Mouse (Mus musculus) megakaryocyte, embryonic 14.5 days (primary cell): ENCODE measurements around the gene Sin3b. TPM values are rescaled to one million over a fixed set of nuclear protein-coding genes. Genes with fewer than 3 reads are reported as not detected.

Experiments
- H3K27me3 ChIP-seq: replicated peaks from 2 replicates; pipeline ENCODE3; 2012; ENCODE audit warnings: inconsistent platforms
- H3K36me3 ChIP-seq: replicated peaks from 2 replicates; pipeline ENCODE3; 2012; ENCODE audit warnings: low read length, inconsistent platforms, mixed read lengths
- H3K4me1 ChIP-seq: 2 replicates; pipeline ENCODE4 v1.6.1; 2012; ENCODE audit warnings: inconsistent platforms
- H3K4me3 ChIP-seq: replicated peaks from 2 replicates; pipeline ENCODE3; 2012; ENCODE audit warnings: moderate library complexity, mild to moderate bottlenecking, inconsistent platforms
- H3K9me3 ChIP-seq: 2 replicates; pipeline ENCODE4 v1.6.1; 2012; ENCODE audit warnings: inconsistent platforms
- FLI1 ChIP-seq: IDR thresholded peaks from 2 replicates; pipeline ENCODE4 v1.6.1; 2012; ENCODE audit warnings: low read length, inconsistent platforms, mixed read lengths
- GATA1 ChIP-seq: IDR thresholded peaks from 3 replicates; pipeline ENCODE4 v1.6.1; 2012; ENCODE audit warnings: mixed read lengths, low read length, inconsistent platforms, borderline replicate concordance
- polyA plus RNA-seq: library from polyadenylated mRNA; stranded (reverse); fragments of >175 nt; gene quantifications from 2 replicates; pipeline ENCODE4 v1.2.3, GENCODE M21; 2012; ENCODE audit warnings: low replicate concordance; ENCODE audit not compliant: insufficient read depth

Gene Sin3b
- polyA plus RNA-seq, 1 experiment, result 104 TPM

GRCm38 (mm10) chr8:72698349-72698926 lies 24.6 kb upstream of the Sin3b start:
- 0 out of 2 replicates have a peak, but pooled peaks cover 9% of the 10 kb centered on the region for H3K9me3 ChIP-seq
- TF ChIP-seq GATA1, result no peak
- TF ChIP-seq FLI1, result no peak
- H3K4me3 ChIP-seq, result peak overlapping the region; percentile 65

GRCm38 (mm10) chr8:72712569-72712968 lies 10.5 kb upstream of the Sin3b start:
- H3K36me3 ChIP-seq, result no peaks in the 10 kb centered on the region
- no peak for TF ChIP-seq GATA1
- TF ChIP-seq FLI1, result no peak
- H3K9me3 ChIP-seq, result no peaks in the 10 kb centered on the region
- H3K4me3 ChIP-seq, result no peak overlapping the region
- peaks cover 66% of the 10 kb centered on the region for H3K4me1 ChIP-seq
- peaks cover 5% of the 10 kb centered on the region for H3K27me3 ChIP-seq

More at GRCm38 (mm10) chr8:72698349-72698926, 24.6 kb upstream of the Sin3b start:
- Histone ChIP-seq H3K4me1 (peaks cover 12% of the 10 kb centered on the region; the same call in 1 of the 2 replicates), H3K27me3 (peaks cover 8% of the 10 kb centered on the region), H3K36me3 (no peaks in the 10 kb centered on the region)

- peaks cover 68% of the 10 kb centered on the region for H3K4me1 ChIP-seq
- no peaks in the 10 kb centered on the region for H3K36me3 ChIP-seq
- H3K27me3 ChIP-seq, result no peaks in the 10 kb centered on the region
- H3K9me3 ChIP-seq, result no peaks in the 10 kb centered on the region
- no peak overlapping the region for H3K4me3 ChIP-seq
- TF ChIP-seq GATA1 (no peak), FLI1 (no peak)
Observed at GRCm38 (mm10) chr8:72716594-72716993, 6.5 kb upstream of the Sin3b start.

- Histone ChIP-seq H3K4me3 (no peak overlapping the region), H3K4me1 (peaks cover 68% of the 10 kb centered on the region), H3K27me3 (no peaks in the 10 kb centered on the region), H3K36me3 (peaks cover 17% of the 10 kb centered on the region), H3K9me3 (no peaks in the 10 kb centered on the region)
- no peak for TF ChIP-seq FLI1
- no peak for TF ChIP-seq GATA1
Observed at GRCm38 (mm10) chr8:72720541-72720940, 2.5 kb upstream of the Sin3b start.

GRCm38 (mm10) chr8:72723651-72724001 lies 541 bp downstream of the Sin3b start:
- peak overlapping the region; percentile 98 for H3K4me3 ChIP-seq
- peaks cover 82% of the 10 kb centered on the region for H3K4me1 ChIP-seq
- H3K27me3 ChIP-seq, result no peaks in the 10 kb centered on the region
- no peak for TF ChIP-seq GATA1
- TF ChIP-seq FLI1, result no peak
- no peaks in the 10 kb centered on the region for H3K9me3 ChIP-seq
- H3K36me3 ChIP-seq, result peaks cover 48% of the 10 kb centered on the region

GRCm38 (mm10) chr8:72728636-72729035 lies 5.6 kb downstream of the Sin3b start:
- Histone ChIP-seq H3K36me3 (peaks cover 97% of the 10 kb centered on the region), H3K9me3 (no peaks in the 10 kb centered on the region), H3K27me3 (no peaks in the 10 kb centered on the region), H3K4me3 (peak overlapping the region; percentile 33), H3K4me1 (peaks cover 94% of the 10 kb centered on the region)
- no peak for TF ChIP-seq GATA1
- TF ChIP-seq FLI1, result no peak

- Histone ChIP-seq H3K4me1 (peaks cover 91% of the 10 kb centered on the region), H3K27me3 (no peaks in the 10 kb centered on the region), H3K4me3 (no peak overlapping the region), H3K9me3 (no peaks in the 10 kb centered on the region), H3K36me3 (peaks cover 98% of the 10 kb centered on the region)
- TF ChIP-seq GATA1 (no peak), FLI1 (no peak)
Observed at GRCm38 (mm10) chr8:72735001-72735400, 11.9 kb downstream of the Sin3b start.

- Histone ChIP-seq H3K9me3 (no peaks in the 10 kb centered on the region), H3K4me1 (peaks cover 91% of the 10 kb centered on the region), H3K4me3 (no peak overlapping the region), H3K27me3 (no peaks in the 10 kb centered on the region), H3K36me3 (peaks cover 96% of the 10 kb centered on the region)
- TF ChIP-seq GATA1 (no peak), FLI1 (no peak)
Observed at GRCm38 (mm10) chr8:72736868-72737267, 13.8 kb downstream of the Sin3b start.

GRCm38 (mm10) chr8:72746061-72746460 lies 23.0 kb downstream of the Sin3b start:
- Histone ChIP-seq H3K4me1 (peaks cover 49% of the 10 kb centered on the region), H3K27me3 (no peaks in the 10 kb centered on the region), H3K36me3 (peaks cover 100% of the 10 kb centered on the region), H3K4me3 (no peak overlapping the region), H3K9me3 (no peaks in the 10 kb centered on the region)
- TF ChIP-seq FLI1 (no peak), GATA1 (no peak)

GRCm38 (mm10) chr8:72749846-72750245 lies 26.8 kb downstream of the Sin3b start:
- TF ChIP-seq FLI1, result no peak
- TF ChIP-seq GATA1, result no peak
- no peaks in the 10 kb centered on the region for H3K9me3 ChIP-seq
- peaks cover 60% of the 10 kb centered on the region for H3K4me1 ChIP-seq
- H3K27me3 ChIP-seq, result no peaks in the 10 kb centered on the region
- H3K36me3 ChIP-seq, result peaks cover 98% of the 10 kb centered on the region
- no peak overlapping the region for H3K4me3 ChIP-seq

- no peaks in the 10 kb centered on the region for H3K27me3 ChIP-seq
- H3K36me3 ChIP-seq, result peaks cover 94% of the 10 kb centered on the region
- H3K4me1 ChIP-seq, result peaks cover 61% of the 10 kb centered on the region
- no peak for TF ChIP-seq FLI1
- TF ChIP-seq GATA1, result no peak
- no peaks in the 10 kb centered on the region for H3K9me3 ChIP-seq
- peak overlapping the region; percentile 29 for H3K4me3 ChIP-seq
Observed at GRCm38 (mm10) chr8:72750266-72750665, 27.2 kb downstream of the Sin3b start.
